Mouse (Mus musculus) neural tube, embryonic 15.5 days (tissue): ENCODE results near the gene Olfr1257. TPM values are rescaled to one million over a fixed set of nuclear protein-coding genes. Genes with fewer than 3 reads are reported as not detected.
"Not testable (repeated sequence)": the region's sequence is repeated elsewhere in the genome, so short reads cannot be mapped to it uniquely, and the experiment has no call there.

ENCODE experiments used
- ATAC-seq: fragments of 200-750 bp; cut with Nextera tagmentation; 2 replicates; pipeline ENCODE4 v1.8.0; 2017; ENCODE audit warnings: mild to moderate bottlenecking, moderate TSS enrichment, moderate library complexity; ENCODE audit not compliant: low FRiP score
- H3K27ac ChIP-seq: fragments of 300-500 bp; sonication (generic); replicated peaks from 2 replicates; pipeline ENCODE4 v1.5.1; 2015; ENCODE audit warnings: mild to moderate bottlenecking, inconsistent platforms
- H3K27me3 ChIP-seq: fragments of 300-500 bp; sonication (generic); replicated peaks from 2 replicates; pipeline ENCODE4 v1.6.1; 2015; ENCODE audit warnings: inconsistent platforms
- H3K36me3 ChIP-seq: fragments of 300-500 bp; sonication (generic); 2 replicates; pipeline ENCODE4 v1.6.1; 2015; ENCODE audit warnings: inconsistent platforms
- H3K4me1 ChIP-seq: fragments of 300-500 bp; sonication (generic); 2 replicates; pipeline ENCODE4 v1.6.1; 2015; ENCODE audit warnings: inconsistent platforms
- H3K4me2 ChIP-seq: fragments of 300-500 bp; sonication (generic); 2 replicates; pipeline ENCODE4 v1.6.1; 2015; ENCODE audit warnings: inconsistent platforms, mild to moderate bottlenecking, moderate library complexity
- H3K4me3 ChIP-seq: fragments of 300-500 bp; sonication (generic); replicated peaks from 2 replicates; pipeline ENCODE4 v1.5.1; 2015; ENCODE audit warnings: mild to moderate bottlenecking, inconsistent platforms
- H3K9ac ChIP-seq: fragments of 300-500 bp; sonication (generic); replicated peaks from 2 replicates; pipeline ENCODE4 v1.6.1; 2015; ENCODE audit warnings: mild to moderate bottlenecking, inconsistent platforms
- H3K9me3 ChIP-seq: fragments of 300-500 bp; sonication (generic); replicated peaks from 2 replicates; pipeline ENCODE4 v1.6.1; 2016; ENCODE audit warnings: inconsistent platforms
- WGBS: fragments of 180-500 bp; shearing (Covaris S2); methylation state at CpG from one replicate; pipeline ENCODE4 v1.1.7; 2015; ENCODE audit warnings: mixed read lengths; 5-methylcytosine and 5-hydroxymethylcytosine counted together
- polyA plus RNA-seq: library from polyadenylated mRNA; unstranded; fragments of >200 nt; fragmentation: Nextera tagmentation; extraction: Ambion mirVana; gene quantifications from 2 replicates; pipeline ENCODE4 v1.2.1, GENCODE M21; 2015

The Olfr1257 gene
- not detected in 2 replicates for polyA plus RNA-seq

DNA sequence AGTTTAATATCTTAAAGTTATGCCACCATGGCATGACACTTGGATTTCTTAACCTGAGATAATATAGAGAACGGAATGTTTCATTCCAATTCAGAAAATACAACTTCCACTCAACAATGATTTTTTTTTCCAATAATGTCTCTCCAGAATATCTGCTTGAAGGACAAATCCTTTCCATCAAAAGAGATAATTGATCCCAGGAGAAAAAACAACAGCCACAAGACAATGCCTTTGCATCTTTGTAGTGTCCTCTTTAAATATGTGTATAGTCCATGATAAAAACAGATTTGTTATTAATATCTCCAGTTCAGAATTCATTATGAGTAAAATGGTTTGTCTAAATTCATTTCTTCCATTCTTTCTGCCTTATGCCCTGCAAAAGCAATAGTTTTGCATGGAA is at the start of gene Olfr1257:
TSS of gene Olfr1257 (plus strand) at position 301 of the 400 bp plus-strand sequence.
- no peaks in the 10 kb centered on the region for H3K4me1 ChIP-seq
- no peak within 1 kb of the TSS for H3K9ac ChIP-seq
- no peak for ATAC-seq
- no peaks in the 10 kb centered on the region for H3K36me3 ChIP-seq
- H3K27me3 ChIP-seq = no peaks in the 10 kb centered on the region
- WGBS = 93% methylated on average over 1 of the region's 1 CpGs
- H3K9me3 ChIP-seq = no peaks in the 10 kb centered on the region
- H3K4me2 ChIP-seq = no peak within 1 kb of the TSS
- H3K4me3 ChIP-seq = no peak within 1 kb of the TSS
- H3K27ac ChIP-seq = no peak within 1 kb of the TSS

DNA sequence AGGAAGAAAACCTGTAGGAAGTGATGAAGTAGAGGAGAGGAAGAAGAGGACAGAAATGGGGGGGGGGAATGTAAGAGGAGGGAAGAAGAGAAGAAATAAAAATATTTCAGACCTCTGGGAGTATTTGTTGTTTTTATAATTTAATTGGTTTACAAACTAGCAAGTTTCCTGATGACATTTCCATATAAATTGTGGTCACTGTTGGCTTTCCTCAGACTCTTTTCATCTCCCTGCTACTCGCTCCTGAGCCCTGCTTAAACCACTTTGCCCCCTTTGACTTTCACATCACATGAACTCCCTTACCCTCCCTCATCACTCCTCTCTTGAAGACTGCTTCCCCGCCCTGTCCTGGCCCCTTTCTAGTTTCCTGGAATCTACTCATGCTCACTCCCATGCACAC is 36.8 kb upstream of the Olfr1257 start, which contains the start of gene Olfr1256:
TSS of gene Olfr1256 (minus strand) at position 101 of the 400 bp plus-strand sequence.
- H3K27me3 ChIP-seq = no peaks in the 10 kb centered on the region
- no peaks in the 10 kb centered on the region for H3K9me3 ChIP-seq
- H3K4me2 ChIP-seq = no peak within 1 kb of the TSS

DNA sequence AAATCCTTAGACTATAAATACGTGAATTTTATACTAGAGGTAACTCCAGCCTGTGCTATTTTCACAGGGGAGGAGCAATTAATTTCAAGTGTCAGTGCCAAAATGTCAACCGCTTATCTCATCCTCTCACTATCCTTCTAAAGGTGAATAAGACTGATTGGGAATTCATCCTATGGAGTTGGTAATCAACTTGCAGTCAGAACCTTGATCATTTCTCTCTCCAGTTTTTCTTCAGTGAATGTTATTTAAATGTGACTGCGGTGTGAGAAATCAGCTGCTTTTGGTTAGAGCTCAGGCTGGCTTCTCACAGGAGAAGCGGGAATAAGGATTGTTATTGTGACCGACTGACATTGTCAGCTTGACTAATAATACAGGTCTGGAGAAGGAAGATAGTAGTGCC is 30.1 kb upstream of the Olfr1257 start, which contains the start of gene Olfr48:
TSS of gene Olfr48 (minus strand) at position 101 of the 400 bp plus-strand sequence.
- H3K9me3 ChIP-seq = no peaks in the 10 kb centered on the region
- WGBS = 90% methylated on average over 5 of the region's 5 CpGs
- ATAC-seq = no peak

More for the DNA sequence above, 36.8 kb upstream of the Olfr1257 start, which contains the start of gene Olfr1256:
- 48% methylated on average over 2 of the region's 2 CpGs for WGBS
- Histone ChIP-seq H3K27ac (no peak within 1 kb of the TSS), H3K4me1 (no peaks in the 10 kb centered on the region), H3K9ac (no peak within 1 kb of the TSS), H3K36me3 (no peaks in the 10 kb centered on the region), H3K4me3 (no peak within 1 kb of the TSS)
- no peak for ATAC-seq

DNA sequence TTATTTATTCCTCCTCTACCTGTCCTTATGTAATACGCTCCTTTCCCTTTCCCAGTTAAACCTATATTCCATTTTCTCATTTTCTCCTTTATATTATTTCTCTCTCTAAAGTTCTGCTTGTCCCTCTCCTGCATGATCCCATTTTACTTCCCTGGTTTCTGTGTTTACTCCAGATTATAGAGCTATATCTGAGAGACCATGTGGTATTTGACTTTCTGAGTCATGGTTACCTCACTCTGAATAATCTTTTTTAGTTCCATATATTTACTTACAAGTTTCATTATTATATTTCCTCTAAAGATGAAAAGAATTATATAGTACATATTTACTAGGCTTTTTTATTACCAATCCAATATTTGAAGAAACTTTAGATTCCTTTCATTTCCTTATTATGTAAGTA is 29.0 kb upstream of the Olfr1257 start:
- Histone ChIP-seq H3K36me3 (no peaks in the 10 kb centered on the region), H3K9me3 (no peaks in the 10 kb centered on the region), H3K4me1 (no peaks in the 10 kb centered on the region), H3K4me2 (no peak overlapping the region), H3K27ac (no peak overlapping the region), H3K9ac (no peak overlapping the region), H3K4me3 (no peak overlapping the region), H3K27me3 (no peaks in the 10 kb centered on the region)
- ATAC-seq = no peak
- WGBS = 95% methylated on average over 1 of the region's 1 CpGs

More for the DNA sequence above, 30.1 kb upstream of the Olfr1257 start, which contains the start of gene Olfr48:
- H3K4me2 ChIP-seq = no peak within 1 kb of the TSS
- H3K36me3 ChIP-seq = no peaks in the 10 kb centered on the region
- no peaks in the 10 kb centered on the region for H3K4me1 ChIP-seq
- H3K27me3 ChIP-seq = no peaks in the 10 kb centered on the region
- H3K4me3 ChIP-seq = no peak within 1 kb of the TSS
- H3K9ac ChIP-seq = no peak within 1 kb of the TSS
- no peak within 1 kb of the TSS for H3K27ac ChIP-seq

DNA sequence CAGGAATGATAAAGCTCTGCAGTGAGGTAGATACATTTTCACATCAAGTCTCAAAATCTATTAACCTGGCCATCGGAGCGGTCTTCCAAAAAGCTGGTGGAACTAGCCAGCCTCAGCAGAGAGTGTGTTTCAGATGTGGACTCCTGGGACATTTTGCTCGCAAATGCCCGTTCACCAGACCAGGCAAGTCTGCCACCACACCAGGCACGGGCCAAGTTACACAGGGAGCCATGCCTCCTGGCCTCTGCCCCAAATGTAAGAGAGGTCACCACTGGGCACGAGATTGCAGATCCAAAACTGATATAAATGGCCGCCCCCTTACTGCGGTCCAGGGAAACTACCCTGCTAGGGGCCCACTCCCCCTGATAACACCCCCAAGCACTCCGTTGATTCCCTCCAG is 34.4 kb downstream of the Olfr1257 start:
- not testable (repeated sequence) for H3K27ac ChIP-seq, H3K36me3 ChIP-seq, H3K4me3 ChIP-seq, H3K9ac ChIP-seq, H3K27me3 ChIP-seq, H3K4me1 ChIP-seq, H3K4me2 ChIP-seq, ATAC-seq, H3K9me3 ChIP-seq
- 91% methylated on average over 9 of the region's 9 CpGs for WGBS

DNA sequence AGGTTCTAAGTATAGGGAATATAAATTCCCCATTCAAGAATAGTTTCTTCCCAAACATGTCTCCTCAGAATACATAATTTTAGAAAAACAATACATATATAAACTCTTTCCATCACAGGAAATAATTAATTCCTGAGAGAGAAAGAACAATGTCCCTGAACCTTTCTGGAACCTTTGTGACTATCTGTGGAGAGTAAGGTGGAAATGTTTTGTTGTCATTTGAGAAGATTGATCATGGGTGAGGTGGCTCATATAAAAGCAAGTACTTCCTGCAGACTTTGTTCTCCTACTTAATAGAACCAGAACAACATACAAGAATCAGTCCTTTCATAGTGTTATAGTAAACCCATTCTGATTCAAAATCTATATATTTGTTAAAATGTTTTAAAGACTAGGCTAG is 48.8 kb downstream of the Olfr1257 start, which contains the start of gene Olfr1258:
TSS of gene Olfr1258 (plus strand) at position 301 of the 400 bp plus-strand sequence.
- H3K4me2 ChIP-seq = no peak within 1 kb of the TSS
- H3K27me3 ChIP-seq = no peaks in the 10 kb centered on the region
- H3K4me1 ChIP-seq = no peaks in the 10 kb centered on the region
- H3K27ac ChIP-seq = no peak within 1 kb of the TSS
- no peaks in the 10 kb centered on the region for H3K36me3 ChIP-seq
- no peak for ATAC-seq
- H3K9me3 ChIP-seq = no peaks in the 10 kb centered on the region
- H3K9ac ChIP-seq = no peak within 1 kb of the TSS
- H3K4me3 ChIP-seq = no peak within 1 kb of the TSS

Other genes with a start within 250 kb of the Olfr1257 start
- not detected in 2 replicates for gene Olfr1249, start 243.5 kb upstream of the Olfr1257 start, polyA plus RNA-seq
- not detected in 2 replicates for gene Olfr1250, start 217.0 kb upstream of the Olfr1257 start, polyA plus RNA-seq
- gene Olfr1251, start 206.5 kb upstream of the Olfr1257 start, polyA plus RNA-seq = not detected in 2 replicates
- not detected in 2 replicates for gene Olfr1252, start 153.4 kb upstream of the Olfr1257 start, polyA plus RNA-seq
- not detected in 2 replicates for gene Olfr1253, start 121.3 kb upstream of the Olfr1257 start, polyA plus RNA-seq
- gene Olfr1254, start 84.8 kb upstream of the Olfr1257 start, polyA plus RNA-seq = not detected in 2 replicates
- gene Olfr1255, start 66.4 kb upstream of the Olfr1257 start, polyA plus RNA-seq = not detected in 2 replicates
- gene Olfr1256, start 36.9 kb upstream of the Olfr1257 start, polyA plus RNA-seq = not detected in 2 replicates
- 0.29 TPM in 1 of 2 replicates, not detected in the other for gene Olfr48, start 30.2 kb upstream of the Olfr1257 start, polyA plus RNA-seq
- not detected in 2 replicates for gene Olfr1258, start 48.9 kb downstream of the Olfr1257 start, polyA plus RNA-seq
- gene Olfr1259, start 70.2 kb downstream of the Olfr1257 start, polyA plus RNA-seq = not detected in 2 replicates
- gene Olfr1260, start 95.9 kb downstream of the Olfr1257 start, polyA plus RNA-seq = not detected in 2 replicates
- not detected in 2 replicates for gene Olfr1261, start 112.8 kb downstream of the Olfr1257 start, polyA plus RNA-seq
- not detected in 2 replicates for gene Olfr1262, start 121.7 kb downstream of the Olfr1257 start, polyA plus RNA-seq
- gene Olfr1263, start 133.7 kb downstream of the Olfr1257 start, polyA plus RNA-seq = not detected in 2 replicates
- gene Olfr1264, start 147.1 kb downstream of the Olfr1257 start, polyA plus RNA-seq = not detected in 2 replicates
- gene Olfr1265, start 156.9 kb downstream of the Olfr1257 start, polyA plus RNA-seq = not detected in 2 replicates
- not detected in 2 replicates for gene Olfr140, start 185.2 kb downstream of the Olfr1257 start, polyA plus RNA-seq
- gene Olfr1269, start 243.0 kb downstream of the Olfr1257 start, polyA plus RNA-seq = not detected in 2 replicates